Mouse (Mus musculus) kidney, postnatal 10 days (tissue): Measurements from ENCODE around the gene Upp2.

Experiments
- DNase-seq: peaks from one replicate; pipeline ENCODE4 v3.0.0; 2021; ENCODE audit warnings: mixed read lengths

Gene Upp2

GRCm38 (mm10) chr2:58552296-58552695 lies 14.8 kb upstream of the Upp2 start:
- no peak for DNase-seq

GRCm38 (mm10) chr2:58557045-58557845 lies 9.9 kb upstream of the Upp2 start:
- no peak for DNase-seq

GRCm38 (mm10) chr2:58562137-58562536 lies 5.0 kb upstream of the Upp2 start:
- DNase-seq: no peak

GRCm38 (mm10) chr2:58565267-58565666 lies 1.8 kb upstream of the Upp2 start:
- DNase-seq: peak; percentile 49

DNA sequence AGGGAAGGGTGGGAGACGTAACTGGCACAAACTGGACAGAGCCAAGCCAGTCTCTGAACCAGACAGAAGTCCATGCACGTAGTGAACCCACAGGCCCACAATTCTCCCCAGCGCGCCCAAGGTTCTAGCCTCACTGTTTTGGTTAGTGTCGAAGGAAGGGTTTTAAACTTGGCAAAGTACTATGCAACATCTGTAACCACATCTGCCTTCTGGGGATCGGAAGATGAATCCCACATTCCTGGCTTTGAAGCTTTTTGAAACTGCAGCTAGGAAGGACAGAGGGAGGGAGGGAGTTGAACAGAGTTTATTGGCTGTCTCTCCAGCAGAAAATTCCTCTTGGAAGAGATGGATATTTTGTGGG lies 1.1 kb upstream of the Upp2 start:
- peak; percentile 38 for DNase-seq

GRCm38 (mm10) chr2:58566410-58567065 lies 560 bp upstream of the Upp2 start:
- peak; percentile 83 for DNase-seq

- DNase-seq: no peak
Observed at GRCm38 (mm10) chr2:58567866-58568719, 995 bp downstream of the Upp2 start.

DNA sequence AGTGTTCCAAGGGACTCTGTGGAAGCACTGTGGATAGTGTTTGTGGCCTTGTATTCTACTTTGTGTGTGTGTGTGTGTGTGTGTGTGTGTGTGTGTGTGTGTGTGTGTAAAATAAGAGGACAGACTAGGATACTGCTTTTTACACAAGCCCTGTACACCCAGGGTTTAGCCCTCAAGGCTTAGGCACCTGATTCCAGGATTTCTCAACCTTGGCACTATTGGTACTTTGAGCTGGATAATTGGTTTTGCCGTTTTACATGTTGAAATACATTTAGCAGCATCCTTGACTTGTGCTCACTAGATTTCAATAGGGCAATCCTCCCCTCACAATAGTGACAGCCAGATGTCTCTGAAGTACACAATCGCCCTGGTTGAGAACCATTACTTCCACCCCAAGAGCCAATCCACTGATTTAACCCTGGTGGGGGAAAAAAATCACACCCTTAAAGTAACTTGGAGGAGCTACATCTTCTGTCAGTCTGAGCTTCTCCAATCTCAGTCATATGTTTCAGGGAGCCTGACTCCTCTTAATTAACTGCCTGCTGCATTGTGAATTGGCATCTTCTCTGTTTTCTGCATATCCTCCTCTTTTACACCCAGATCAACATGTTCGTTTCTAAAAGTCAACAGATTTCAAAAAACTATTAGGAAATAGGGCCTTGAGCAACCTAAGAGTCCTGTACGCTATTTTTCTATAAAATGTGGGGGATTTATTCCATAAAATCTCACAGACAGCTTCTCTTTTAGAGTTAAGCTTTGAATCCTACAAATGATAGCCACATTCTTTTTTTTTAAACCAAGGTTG lies 1.9 kb downstream of the Upp2 start:
- DNase-seq: no peak

GRCm38 (mm10) chr2:58574167-58574566 lies 7.1 kb downstream of the Upp2 start:
- no peak for DNase-seq

DNA sequence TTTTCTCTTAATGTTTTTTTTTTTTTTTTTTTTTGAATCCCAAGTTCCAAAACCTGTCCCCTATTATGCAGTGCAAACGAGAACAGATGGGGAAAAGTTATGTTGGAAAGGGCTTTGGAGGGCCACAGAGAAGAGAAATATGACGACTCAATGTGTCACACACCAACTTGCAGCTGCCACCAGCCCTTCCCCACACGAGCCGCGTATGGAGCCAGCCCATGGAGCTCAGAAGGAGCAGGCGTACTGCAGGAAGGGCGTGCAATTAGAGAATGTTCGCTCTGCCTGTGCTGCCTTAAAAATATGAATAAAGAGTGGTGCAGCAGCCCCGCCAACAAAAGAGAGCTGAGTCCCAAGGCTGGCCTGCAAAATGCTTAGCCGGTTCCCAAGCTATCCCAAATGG lies 19.2 kb downstream of the Upp2 start:
- no peak for DNase-seq

- no peak for DNase-seq
Observed at GRCm38 (mm10) chr2:58589637-58590036, 22.5 kb downstream of the Upp2 start.

GRCm38 (mm10) chr2:58590055-58590454 lies 23.0 kb downstream of the Upp2 start:
- DNase-seq: no peak

DNA sequence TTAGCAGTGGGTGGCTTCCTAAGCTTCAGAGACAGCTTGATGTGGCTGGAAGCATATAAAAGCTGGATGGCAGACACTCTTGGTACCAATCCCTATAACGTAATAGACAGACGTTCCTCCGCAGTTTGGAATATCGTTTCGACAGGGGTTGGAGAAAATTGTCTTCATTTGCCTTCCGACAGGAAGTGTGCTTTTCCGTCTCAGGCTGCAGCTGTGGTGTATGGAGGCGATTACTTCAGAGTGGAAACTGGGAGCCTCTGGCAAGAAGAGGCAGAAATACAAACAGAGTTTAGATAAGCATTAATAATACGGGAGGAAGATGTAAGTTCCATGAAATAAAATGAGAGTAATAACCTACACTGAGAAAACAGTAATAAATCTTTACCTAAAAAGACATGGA lies 28.3 kb downstream of the Upp2 start:
- DNase-seq: no peak

GRCm38 (mm10) chr2:58596774-58597342 lies 29.8 kb downstream of the Upp2 start:
- no peak for DNase-seq

GRCm38 (mm10) chr2:58597556-58597955 lies 30.5 kb downstream of the Upp2 start:
- DNase-seq: no peak

DNA sequence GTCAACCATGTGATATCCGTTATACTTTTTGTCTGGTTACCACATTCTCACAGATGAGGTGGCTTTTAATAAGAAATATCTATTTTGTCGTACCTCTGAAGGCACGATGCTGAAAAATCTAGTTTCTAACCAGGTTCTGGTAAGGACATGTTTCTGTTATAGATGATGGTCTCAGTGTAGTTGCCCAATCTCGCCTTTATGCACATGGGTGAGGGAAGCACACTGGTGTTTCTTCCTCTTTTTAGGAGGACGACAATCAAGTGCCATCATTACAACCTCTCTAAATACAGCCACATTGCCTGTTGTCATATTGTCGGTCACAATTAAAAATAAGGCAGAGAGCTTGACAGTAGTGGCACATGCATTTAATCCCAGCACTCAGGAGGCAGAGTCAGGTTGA lies 32.5 kb downstream of the Upp2 start:
- no peak for DNase-seq

- no peak for DNase-seq
Observed at GRCm38 (mm10) chr2:58601382-58601781, 34.3 kb downstream of the Upp2 start.

DNA sequence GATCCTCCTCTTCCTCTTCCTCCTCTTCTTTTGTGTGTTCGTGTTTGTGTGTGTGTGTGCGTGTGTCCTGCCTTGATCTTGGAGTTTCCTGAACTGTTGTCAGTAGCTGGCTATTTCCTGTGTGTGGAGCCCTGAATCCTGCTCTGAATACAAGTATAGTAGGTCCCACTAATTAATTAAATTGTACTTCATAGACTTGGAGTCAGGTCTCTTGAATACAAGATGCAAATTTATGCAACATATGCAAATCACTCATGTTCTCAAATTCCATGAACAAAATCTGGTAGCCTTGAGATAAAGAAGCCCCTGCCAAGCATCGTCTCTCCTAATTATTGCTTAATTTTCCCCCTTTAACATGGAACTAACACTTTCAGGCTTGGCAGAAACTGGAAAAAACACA lies 36.3 kb downstream of the Upp2 start:
- no peak for DNase-seq

DNA sequence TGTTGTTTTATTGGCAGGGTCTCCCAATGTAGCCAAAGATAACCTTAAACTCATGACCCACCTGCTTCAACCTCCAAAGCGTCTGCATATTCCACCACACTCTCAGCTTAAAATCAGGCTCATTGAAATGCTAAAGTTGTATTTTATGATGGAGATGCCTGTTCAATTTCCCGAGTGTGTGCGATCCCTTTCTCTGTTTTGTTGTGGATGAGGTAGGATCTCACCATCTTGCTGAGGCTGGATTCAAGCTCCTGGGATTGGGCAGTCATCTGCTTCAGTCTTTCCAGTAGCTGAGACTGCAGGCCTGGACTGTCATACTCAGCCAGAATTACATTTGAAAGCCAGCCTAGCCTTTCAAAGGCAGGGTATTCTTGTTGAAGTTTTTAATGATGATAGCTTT lies 37.7 kb downstream of the Upp2 start:
- DNase-seq: no peak

- DNase-seq: no peak
Observed at GRCm38 (mm10) chr2:58613720-58614119, 46.6 kb downstream of the Upp2 start.

- DNase-seq: no peak
Observed at GRCm38 (mm10) chr2:58614851-58615250, 47.8 kb downstream of the Upp2 start.

GRCm38 (mm10) chr2:58615766-58616165 lies 48.7 kb downstream of the Upp2 start:
- no peak for DNase-seq
